Mouse (Mus musculus): ENCODE measurements around the gene Ppp1r9b. TPM values are rescaled to one million over a fixed set of nuclear protein-coding genes. Genes with fewer than 3 reads are reported as not detected.

The Ppp1r9b gene
- 42.8 and 62.9 TPM in 2 replicates for polyA plus RNA-seq (2012; rRNA removed)

DNA sequence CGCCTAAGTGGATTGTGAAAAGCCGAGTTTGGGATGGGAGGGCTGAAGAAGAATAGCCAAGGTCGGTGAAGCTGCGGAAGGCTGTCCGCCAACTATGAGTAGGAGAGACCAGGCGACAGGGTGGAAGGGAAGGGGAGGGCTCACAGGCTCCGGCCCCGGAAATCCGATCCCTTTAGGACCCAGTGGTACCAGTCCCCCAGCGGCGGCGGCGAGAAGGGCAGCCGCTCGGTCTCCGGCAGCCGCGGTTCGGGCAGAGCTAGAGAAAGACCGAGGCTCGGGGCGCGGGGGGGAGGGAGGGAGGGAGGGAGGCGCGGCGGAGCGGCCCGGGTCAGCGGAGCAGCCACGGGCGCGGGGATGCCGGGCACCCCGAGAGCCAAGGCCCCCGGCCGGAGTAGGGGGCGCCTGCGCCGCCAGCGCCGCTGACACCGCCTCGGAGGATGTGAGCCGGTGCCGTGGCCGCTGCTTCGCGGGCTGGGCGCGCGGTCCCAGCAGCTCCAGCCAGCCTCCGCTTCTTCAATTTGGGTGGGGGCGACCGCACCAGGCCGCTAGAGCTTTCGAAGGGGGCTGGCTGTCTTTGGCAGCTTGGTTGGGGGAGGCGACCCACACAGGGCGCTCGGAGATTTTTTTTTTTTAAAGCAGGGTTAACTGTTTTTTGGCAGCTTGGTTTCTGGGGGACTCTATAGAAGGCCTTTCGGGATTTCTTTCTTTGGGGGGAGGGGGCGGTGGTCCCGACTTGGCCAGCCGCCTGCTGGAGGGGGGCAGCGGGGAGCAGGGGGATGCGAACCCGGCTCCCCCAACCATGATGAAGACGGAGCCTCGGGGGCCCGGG is at the start of gene Ppp1r9b:
TSS of gene Ppp1r9b (plus strand) at position 287 of the 829 bp plus-strand sequence.

DNA sequence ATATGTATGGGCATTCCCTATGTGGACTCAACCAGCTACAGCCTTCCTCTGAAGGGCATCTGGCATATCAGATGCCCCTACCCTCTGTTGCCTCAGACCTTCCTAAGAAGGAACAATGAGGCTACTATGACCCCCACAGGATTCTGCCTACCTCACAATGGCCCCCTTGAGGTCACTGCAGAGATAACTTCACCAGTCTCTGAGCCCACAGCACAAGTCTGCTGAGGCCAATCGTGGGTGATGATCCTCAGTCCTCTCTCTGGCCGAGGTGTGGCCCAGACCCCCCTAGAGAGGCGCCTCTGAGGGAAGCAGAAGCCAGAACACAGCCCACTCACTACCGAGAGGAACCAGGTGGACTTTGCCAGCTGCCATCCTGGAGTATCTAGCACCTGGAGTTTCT is 23.4 kb upstream of the Ppp1r9b start, which contains the start of gene Hils1:
TSS of gene Hils1 (plus strand) at position 175 of the 400 bp plus-strand sequence.

DNA sequence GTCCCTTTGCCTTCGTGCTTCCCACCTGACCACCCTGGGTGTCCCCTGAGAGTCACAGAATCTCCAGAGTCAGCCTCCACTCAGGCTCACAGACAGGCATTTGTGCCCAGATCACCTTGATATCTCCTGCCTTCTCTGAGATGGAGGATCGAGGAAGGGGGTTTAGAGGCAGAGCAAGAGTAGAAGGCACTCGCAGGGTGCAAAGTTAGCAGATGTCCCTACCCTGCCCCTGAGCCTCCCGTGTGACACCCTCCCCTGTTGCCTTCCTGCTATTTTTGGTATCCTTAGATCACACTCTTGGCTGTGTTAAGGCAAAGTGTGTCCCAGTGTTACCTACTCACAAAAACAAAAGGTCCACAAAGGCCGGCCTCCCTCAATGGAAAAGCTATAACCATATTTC is 14.6 kb upstream of the Ppp1r9b start, which contains the start of gene Sgca:
TSS of gene Sgca (minus strand) at position 129 of the 400 bp plus-strand sequence.

DNA sequence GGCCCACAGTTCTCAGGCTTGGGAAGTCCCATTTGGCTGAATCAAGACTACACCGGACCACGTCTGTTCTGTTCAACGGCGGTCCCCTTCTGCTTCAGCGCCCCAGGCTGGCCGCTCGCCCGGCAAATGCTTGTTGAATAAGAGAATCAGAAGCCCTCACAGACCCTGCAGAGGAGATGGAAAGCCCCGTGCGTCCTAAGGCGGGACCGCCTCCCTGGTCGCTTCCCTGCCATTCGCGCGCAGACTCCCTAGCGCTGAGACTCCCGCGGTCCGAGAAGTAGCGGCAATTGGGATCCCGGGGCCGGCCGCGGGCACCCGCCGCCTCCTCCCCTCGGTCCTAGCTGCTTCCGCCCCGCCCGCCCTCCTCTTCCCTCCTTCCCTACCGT is 18.8 kb downstream of the Ppp1r9b start, which contains the start of gene Samd14:
TSS of gene Samd14 (plus strand) at position 251 of the 386 bp plus-strand sequence.

DNA sequence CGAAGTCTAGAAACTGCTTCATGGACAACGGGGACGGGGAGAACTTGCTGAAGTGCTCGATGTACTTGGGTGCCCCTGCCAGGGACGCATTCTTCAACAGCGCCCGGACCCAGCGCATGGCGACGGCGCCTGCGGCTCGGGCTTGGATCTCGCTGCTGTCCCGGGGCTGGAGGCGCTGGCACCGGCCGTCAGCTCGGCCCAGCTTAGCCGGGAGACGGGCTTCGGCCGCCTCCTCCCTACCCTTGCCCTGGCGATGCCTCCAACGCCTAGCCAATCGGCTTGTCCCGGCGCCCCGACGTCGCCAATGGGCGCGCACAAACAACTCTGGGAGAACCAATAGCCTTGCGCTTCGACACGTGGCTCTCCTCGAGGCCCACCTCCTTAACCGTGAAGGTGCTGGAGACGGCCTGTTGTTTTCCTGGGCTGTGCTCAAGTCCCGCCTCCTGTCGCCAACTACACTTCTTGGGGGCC is 50.3 kb downstream of the Ppp1r9b start, which contains the start of gene Pdk2:
TSS of gene Pdk2 (minus strand) at position 216 of the 471 bp plus-strand sequence.

Other genes with a start within 250 kb of the Ppp1r9b start
- gene Cdc34b, start 249.3 kb upstream of the Ppp1r9b start, polyA plus RNA-seq (2012; rRNA removed) = 0.05 and 0.16 TPM in 2 replicates
- not detected in 2 replicates for gene Tmem92, start 208.3 kb upstream of the Ppp1r9b start, polyA plus RNA-seq (2012; rRNA removed)
- 110 and 166 TPM in 2 replicates for gene Col1a1, start 54.8 kb upstream of the Ppp1r9b start, polyA plus RNA-seq (2012; rRNA removed)
- not detected in 2 replicates for gene Hils1, start 23.4 kb upstream of the Ppp1r9b start, polyA plus RNA-seq (2012; rRNA removed)
- gene Sgca, start 14.7 kb upstream of the Ppp1r9b start, polyA plus RNA-seq (2012; rRNA removed) = 0.14 and 5.2 TPM in 2 replicates
- 62.9 and 91.4 TPM in 2 replicates for gene Samd14, start 18.8 kb downstream of the Ppp1r9b start, polyA plus RNA-seq (2012; rRNA removed)
- 6.2 and 13.6 TPM in 2 replicates for gene Pdk2, start 50.3 kb downstream of the Ppp1r9b start, polyA plus RNA-seq (2012; rRNA removed)
- gene Itga3, start 85.8 kb downstream of the Ppp1r9b start, polyA plus RNA-seq (2012; rRNA removed) = 6.0 and 9.3 TPM in 2 replicates
- gene Dlx3, start 129.1 kb downstream of the Ppp1r9b start, polyA plus RNA-seq (2012; rRNA removed) = 0.54 and 2.3 TPM in 2 replicates
- 0.53 TPM in 1 of 2 replicates, not detected in the other for gene Dlx4, start 155.2 kb downstream of the Ppp1r9b start, polyA plus RNA-seq (2012; rRNA removed)